Mouse (Mus musculus) heart, embryonic 10.5 days (tissue): Measurements from ENCODE around the gene Dvl3. TPM values are rescaled to one million over a fixed set of nuclear protein-coding genes. Genes with fewer than 3 reads are reported as not detected.

ENCODE experiments used
- DNase-seq: peaks from one replicate; pipeline ENCODE4 v3.0.0-alpha.2; 2017; ENCODE audit warnings: low spot score
- H3K27ac ChIP-seq: fragments of 300-500 bp; sonication (generic); 2 replicates; pipeline ENCODE4 v1.5.1; 2016; ENCODE audit warnings: mild to moderate bottlenecking
- H3K27me3 ChIP-seq: fragments of 300-500 bp; sonication (generic); 2 replicates; pipeline ENCODE4 v1.6.1; 2016; ENCODE audit warnings: mild to moderate bottlenecking; ENCODE audit not compliant: poor library complexity, insufficient read depth, severe bottlenecking
- H3K36me3 ChIP-seq: fragments of 300-500 bp; sonication (generic); 2 replicates; pipeline ENCODE4 v1.6.1; 2016; ENCODE audit warnings: mild to moderate bottlenecking, moderate library complexity
- H3K4me1 ChIP-seq: fragments of 300-500 bp; sonication (generic); 2 replicates; pipeline ENCODE4 v1.6.1; 2016; ENCODE audit warnings: mild to moderate bottlenecking
- H3K4me3 ChIP-seq: fragments of 300-500 bp; sonication (generic); 2 replicates; pipeline ENCODE4 v1.5.1; 2016; ENCODE audit warnings: mild to moderate bottlenecking, moderate library complexity
- H3K9me3 ChIP-seq: fragments of 300-500 bp; sonication (generic); 2 replicates; pipeline ENCODE4 v1.6.1; 2016; ENCODE audit warnings: mild to moderate bottlenecking, moderate library complexity
- WGBS: fragments of 180-500 bp; shearing (Covaris S2); methylation state at CpG from one replicate; pipeline ENCODE4 v1.1.7; 2016; 5-methylcytosine and 5-hydroxymethylcytosine counted together
- polyA plus RNA-seq: library from polyadenylated mRNA; unstranded; fragments of >200 nt; fragmentation: Nextera tagmentation; extraction: Ambion mirVana; gene quantifications from 2 replicates; pipeline ENCODE4 v1.2.1, GENCODE M21; 2016

Gene Dvl3
- polyA plus RNA-seq, 1 experiment from 2014 or later, result 28.6 TPM

GRCm38 (mm10) chr16:20565075-20565474 is 48.3 kb downstream of the Dvl3 start:
- Histone ChIP-seq H3K27me3 (no peaks in the 10 kb centered on the region), H3K9me3 (no peaks in the 10 kb centered on the region), H3K36me3 (peaks cover 33% of the 10 kb centered on the region), H3K4me1 (no peaks in the 10 kb centered on the region), H3K4me3 (no peak overlapping the region), H3K27ac (no peak overlapping the region)
- WGBS, result 61% methylated on average over 1 of the region's 1 CpGs
- no peak for DNase-seq

Other genes starting within 250 kb of the Dvl3 start
- 97.5 and 115 TPM in 2 replicates for gene Parl, start 214.6 kb upstream of the Dvl3 start, polyA plus RNA-seq
- gene Cyp2ab1, start 191.6 kb upstream of the Dvl3 start, polyA plus RNA-seq, result not detected in 2 replicates
- 60.6 and 65.7 TPM in 2 replicates for gene Abcc5, start 90.6 kb upstream of the Dvl3 start, polyA plus RNA-seq
- gene Eif2b5, start 18.2 kb upstream of the Dvl3 start, polyA plus RNA-seq, result 107 and 125 TPM in 2 replicates
- 529 and 565 TPM in 2 replicates for gene Ap2m1, start 18.5 kb downstream of the Dvl3 start, polyA plus RNA-seq
- 49.9 and 51.7 TPM in 2 replicates for gene Abcf3, start 31.6 kb downstream of the Dvl3 start, polyA plus RNA-seq
- gene Vwa5b2, start 72.5 kb downstream of the Dvl3 start, polyA plus RNA-seq, result 0.21 and 0.57 TPM in 2 replicates
- 29.9 and 39.5 TPM in 2 replicates for gene Eef1akmt4, start 94.6 kb downstream of the Dvl3 start, polyA plus RNA-seq
- not detected in 2 replicates for gene Gm49333, start 94.6 kb downstream of the Dvl3 start, polyA plus RNA-seq
- gene Alg3, start 94.8 kb downstream of the Dvl3 start, polyA plus RNA-seq, result 44.3 and 50.7 TPM in 2 replicates
- gene Camk2n2, start 104.3 kb downstream of the Dvl3 start, polyA plus RNA-seq, result 0.54 and 0.83 TPM in 2 replicates
- gene Ece2, start 112.8 kb downstream of the Dvl3 start, polyA plus RNA-seq, result 0.95 and 1.4 TPM in 2 replicates
- 385 and 393 TPM in 2 replicates for gene Psmd2, start 134.7 kb downstream of the Dvl3 start, polyA plus RNA-seq
- 188 and 226 TPM in 2 replicates for gene Eif4g1, start 151.3 kb downstream of the Dvl3 start, polyA plus RNA-seq
- gene Fam131a, start 176.3 kb downstream of the Dvl3 start, polyA plus RNA-seq, result 2.5 TPM in 2 replicates
- 68.8 and 103 TPM in 2 replicates for gene Polr2h, start 200.7 kb downstream of the Dvl3 start, polyA plus RNA-seq
- 4.7 and 10.3 TPM in 2 replicates for gene Clcn2, start 200.8 kb downstream of the Dvl3 start, polyA plus RNA-seq
- 0.27 and 0.87 TPM in 2 replicates for gene Chrd, start 216.1 kb downstream of the Dvl3 start, polyA plus RNA-seq
- gene Thpo, start 217.5 kb downstream of the Dvl3 start, polyA plus RNA-seq, result 0.49 and 1.1 TPM in 2 replicates